ENCODE assay signal across 15 mouse cellular contexts in genomic region chr3:129566013-129566412, GRCm38 (mm10). TPM values are rescaled to one million over a fixed set of nuclear protein-coding genes. Genes with fewer than 3 reads are reported as not detected.
DNase-seq lines count a peak whose midpoint lies in the region; ATAC-seq and TF ChIP-seq lines count a peak whose summit lies in the region.
"Had no signal": no experiment of that assay in that cellular context is flagged by ENCODE, and none has a peak within 500 bp of the region (broad histone marks: within the 10 kb centered on the region; RNA-seq: fewer than 3 reads in every experiment).

No protein-coding gene starts in this region.

- H3K4me2 ChIP-seq in liver, embryonic 13.5 days = no peak overlapping the region
- no peak overlapping the region for H3K4me2 ChIP-seq in stomach, postnatal 0 days (replicated peaks; ENCODE audit: low read depth)
- no peak overlapping the region for H3K4me2 ChIP-seq in forebrain, embryonic 14.5 days (ENCODE audit: low read length)

- TF ChIP-seq EP300 in stomach, postnatal 0 days (optimal IDR thresholded peaks at IDR 0.05) = no peak

- no peak overlapping the region for H3K9ac ChIP-seq in liver, embryonic 13.5 days
- H3K9ac ChIP-seq in stomach, postnatal 0 days (ENCODE audit: low read length) = no peak overlapping the region
- H3K9ac ChIP-seq in forebrain, embryonic 14.5 days (ENCODE audit: low read length) = no peak overlapping the region

- H3K27ac ChIP-seq in layer of hippocampus, adult 2 months = peak overlapping the region; percentile 43; the same call in 1 of the 2 replicates
- peak overlapping the region; percentile 50; the same call in 1 of the 2 replicates for H3K27ac ChIP-seq in liver, embryonic 13.5 days
- H3K27ac ChIP-seq in stomach, postnatal 0 days (replicated peaks) = peak overlapping the region; percentile 49; the same call in 1 of the 2 replicates
- H3K27ac ChIP-seq in forebrain, embryonic 14.5 days (ENCODE audit: low read depth, low read length) = no peak overlapping the region
- H3K27ac ChIP-seq: hindbrain, embryonic 10.5 days; midbrain, embryonic 10.5 days had no signal

- H3K27me3 ChIP-seq in liver, embryonic 13.5 days = no peaks in the 10 kb centered on the region
- no peaks in the 10 kb centered on the region for H3K27me3 ChIP-seq in stomach, postnatal 0 days (ENCODE audit: control insufficient read depth, insufficient read depth, low read length)
- H3K27me3 ChIP-seq in forebrain, embryonic 14.5 days (replicated peaks; ENCODE audit: control insufficient read depth, insufficient read depth, low read length) = no peaks in the 10 kb centered on the region

- peaks cover 5% of the 10 kb centered on the region for H3K36me3 ChIP-seq in liver, embryonic 13.5 days
- H3K36me3 ChIP-seq in stomach, postnatal 0 days (ENCODE audit: control insufficient read depth, insufficient read depth, low read length) = no peaks in the 10 kb centered on the region
- H3K36me3 ChIP-seq in forebrain, embryonic 14.5 days (ENCODE audit: control insufficient read depth, insufficient read depth, low read length) = 0 out of 2 replicates have a peak, but pooled peaks cover 5% of the 10 kb centered on the region

- ATAC-seq in common myeloid progenitor, adult 5-6 weeks (replicated peaks; ENCODE audit: low read depth, poor library complexity, severe bottlenecking) = 0 out of 2 replicates have a peak, but pooled peaks have one; percentile 18
- ATAC-seq in liver, embryonic 13.5 days (ENCODE audit: low read depth) = peak; percentile 52; the same call in 1 of the 2 replicates
- ATAC-seq in stomach, postnatal 0 days (ENCODE audit: low FRiP score, low TSS enrichment) = peak; percentile 59
- no peak for ATAC-seq in forebrain, embryonic 14.5 days

- 70% methylated on average over 2 of the region's 2 CpGs for WGBS in liver, embryonic 13.5 days (ENCODE audit: insufficient replicate concordance)
- 61% methylated on average over 2 of the region's 2 CpGs for WGBS in stomach, postnatal 0 days
- WGBS in forebrain, embryonic 14.5 days = 90% methylated on average over 2 of the region's 2 CpGs

- no peaks in the 10 kb centered on the region for H3K9me3 ChIP-seq in liver, embryonic 13.5 days (replicated peaks)
- H3K9me3 ChIP-seq in stomach, postnatal 0 days (ENCODE audit: control insufficient read depth, low read length) = no peaks in the 10 kb centered on the region
- no peaks in the 10 kb centered on the region for H3K9me3 ChIP-seq in forebrain, embryonic 14.5 days (replicated peaks; ENCODE audit: control insufficient read depth, low read length)
- H3K9me3 ChIP-seq: hindbrain, embryonic 10.5 days; midbrain, embryonic 10.5 days had no signal

- no peak for DNase-seq in layer of hippocampus, adult 2 months (ENCODE audit: low spot score in 2 of 2)
- DNase-seq in layer of hippocampus, postnatal 10 days (ENCODE audit: low spot score in 2 of 2) = no peak
- DNase-seq in liver, embryonic 13.5 days = no peak
- no peak for DNase-seq in stomach, postnatal 0 days (ENCODE audit: low spot score)
- no peak for DNase-seq in frontal cortex, postnatal 25 days (ENCODE audit: low spot score in 2 of 2)
- no peak for DNase-seq in forebrain, embryonic 14.5 days (ENCODE audit: low spot score)
- DNase-seq: cerebellum, postnatal 10 days; kidney, adult 11 months; kidney, postnatal 36 days; layer of hippocampus, postnatal 36 days; left cerebral cortex, postnatal 4 days; thymus, adult 18-20 months had no signal

- peaks cover 23% of the 10 kb centered on the region for H3K4me1 ChIP-seq in liver, embryonic 13.5 days (replicated peaks)
- H3K4me1 ChIP-seq in stomach, postnatal 0 days (replicated peaks; ENCODE audit: control insufficient read depth, insufficient read depth) = peaks cover 8% of the 10 kb centered on the region; the same call in 1 of the 2 replicates
- no peaks in the 10 kb centered on the region for H3K4me1 ChIP-seq in forebrain, embryonic 14.5 days (ENCODE audit: control insufficient read depth, insufficient read depth, low read length)

- TF ChIP-seq CTCF in layer of hippocampus, adult 2 months (conservative IDR thresholded peaks at IDR 0.05) = no peak
- TF ChIP-seq CTCF in stomach, postnatal 0 days (IDR thresholded peaks at IDR 0.05; ENCODE audit: low read depth) = no peak

- H3K4me3 ChIP-seq in layer of hippocampus, adult 2 months = no peak overlapping the region
- H3K4me3 ChIP-seq in liver, embryonic 13.5 days (replicated peaks) = no peak overlapping the region
- no peak overlapping the region for H3K4me3 ChIP-seq in stomach, postnatal 0 days (ENCODE audit: low read depth, low read length)
- H3K4me3 ChIP-seq in forebrain, embryonic 14.5 days (ENCODE audit: low read depth, low read length) = no peak overlapping the region
- H3K4me3 ChIP-seq: hindbrain, embryonic 10.5 days; midbrain, embryonic 10.5 days had no signal

RNA-seq across cellular contexts. Expression of gene Elovl6, which starts 33.9 kb away (rescaled TPM):
- total RNA-seq in layer of hippocampus, adult 2 months (2021) = 10 to 100 TPM; 28.3 to 30.4 TPM
- total RNA-seq in layer of hippocampus, postnatal 10 days (2021) = 10 to 100 TPM; 53.8 to 55.6 TPM
- 19.4 and 21.3 TPM in 2 replicates for total RNA-seq in common myeloid progenitor, adult 5-6 weeks (2017)
- 10.4 and 12.3 TPM in 2 replicates for polyA plus RNA-seq in liver, embryonic 13.5 days (2015; fragmentation: Nextera tagmentation; extraction: Ambion mirVana)
- polyA plus RNA-seq in stomach, postnatal 0 days (2015; fragmentation: Nextera tagmentation; extraction: Ambion mirVana) = 32.9 and 34.2 TPM in 2 replicates
- polyA plus RNA-seq in forebrain, embryonic 14.5 days (2014; fragmentation: Nextera tagmentation; extraction: Ambion mirVana) = 24.4 and 30.5 TPM in 2 replicates
